Mouse (Mus musculus) bone marrow, adult 2 months (tissue): ENCODE data around the gene Slc25a47.

ENCODE experiments used
- CTCF ChIP-seq: fragments of 200-500 bp; IDR thresholded peaks from 2 replicates; pipeline ENCODE4 v1.5.1; 2011; ENCODE audit warnings: low read length, control low read depth; ENCODE audit not compliant: control insufficient read depth, insufficient read depth
- POLR2A ChIP-seq: fragments of 200-500 bp; IDR thresholded peaks from 2 replicates; pipeline ENCODE4 v1.6.1; 2011; ENCODE audit warnings: low read depth, mild to moderate bottlenecking, control low read depth, low read length, borderline replicate concordance; ENCODE audit not compliant: control insufficient read depth

DNA sequence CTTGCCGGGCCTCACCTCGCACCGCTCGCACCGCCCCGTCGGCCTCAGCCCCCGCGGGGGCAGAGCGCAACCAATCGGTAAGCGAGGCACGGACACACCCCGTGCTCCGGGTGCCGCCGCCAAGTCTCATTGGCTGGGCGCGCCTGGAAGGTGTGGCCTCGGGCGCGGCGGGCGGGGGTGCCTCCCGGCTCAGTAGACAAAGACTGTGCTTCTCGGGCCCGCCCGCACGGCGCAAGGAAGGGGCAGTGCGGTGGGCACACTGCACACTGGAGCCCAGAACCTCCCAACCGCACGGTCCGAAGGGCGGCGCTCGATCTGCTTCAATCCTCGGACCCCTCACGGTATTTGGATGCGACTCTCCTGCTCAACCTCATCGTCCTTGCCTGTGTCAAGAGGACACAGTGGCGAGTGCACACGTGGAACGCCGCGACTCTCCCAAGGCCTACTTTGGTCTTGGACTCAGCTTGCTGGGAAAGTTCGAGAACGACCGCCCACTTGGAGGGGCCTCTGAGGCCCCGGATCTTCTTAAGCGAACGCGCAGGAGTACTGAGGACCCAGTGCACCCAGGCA lies at the start of gene Slc25a47, which contains the start of gene Slc25a29:
- TF ChIP-seq CTCF (no peak), POLR2A (no peak)
